Mouse (Mus musculus) C2C12 (cell line): ENCODE results near the gene Isg20l2.

ENCODE experiments used
- CTCF ChIP-seq: IDR thresholded peaks from one replicate; pipeline ENCODE4 v1.5.1; 2011; ENCODE audit not compliant: control insufficient read depth, insufficient read depth, insufficient read length
- FOSL1 ChIP-seq: IDR thresholded peaks from one replicate; pipeline ENCODE4 v1.8.0; 2011; ENCODE audit warnings: mild to moderate bottlenecking, low read length; ENCODE audit not compliant: poor library complexity, insufficient read depth, severe bottlenecking
- MAX ChIP-seq: IDR thresholded peaks from one replicate; pipeline ENCODE4 v1.6.1; 2011; ENCODE audit warnings: mild to moderate bottlenecking, control low read depth

GRCm38 (mm10) chr3:87920270-87920943 lies 9.7 kb upstream of the Isg20l2 start:
- TF ChIP-seq CTCF (no peak), MAX (no peak), FOSL1 (no peak)
